ENCODE assay signal across 16 mouse cellular contexts in the genomic region with DNA sequence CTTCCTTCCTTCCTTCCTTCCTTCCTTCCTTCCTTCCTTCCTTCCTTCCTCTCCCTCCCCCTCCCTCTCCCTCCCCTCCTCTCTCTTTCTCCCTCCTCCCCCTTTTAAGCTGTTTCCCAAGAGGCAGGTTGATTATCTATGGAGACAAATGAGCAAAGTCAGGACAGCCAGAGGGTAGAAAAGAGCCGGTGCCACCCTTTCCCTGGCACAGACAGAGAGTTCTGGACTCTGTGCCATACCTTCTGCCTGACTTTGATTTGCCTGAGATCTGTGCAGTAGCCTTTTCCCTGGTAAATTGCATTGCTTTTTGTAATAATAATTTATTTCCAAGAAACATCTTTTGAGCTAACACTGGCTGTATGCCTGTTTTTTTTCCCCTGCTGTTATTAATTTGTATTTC. TPM values are rescaled to one million over a fixed set of nuclear protein-coding genes. Genes with fewer than 3 reads are reported as not detected.
DNase-seq lines count a peak whose midpoint lies in the region; ATAC-seq lines count a peak whose summit lies in the region.
"Had no signal": no experiment of that assay in that cellular context is flagged by ENCODE, and none has a peak within 500 bp of the region (broad histone marks: within the 10 kb centered on the region; RNA-seq: fewer than 3 reads in every experiment).

No protein-coding gene starts in this region.

- ATAC-seq in heart, embryonic 11.5 days (replicated peaks; ENCODE audit: insufficient number of reproducible peaks, low FRiP score, low TSS enrichment) = no peak
- 0 out of 2 replicates have a peak, but pooled peaks have one; percentile 71 for ATAC-seq in neural tube, embryonic 12.5 days (ENCODE audit: low FRiP score, low read depth)
- peak; percentile 72; the same call in 1 of the 2 replicates for ATAC-seq in hindbrain, embryonic 16.5 days
- ATAC-seq: CD4-positive, CD25-positive, alpha-beta regulatory T cell, adult 4 months; intestine, postnatal 0 days; liver, embryonic 12.5 days; lung, postnatal 0 days had no signal

- 9% methylated on average over 1 of the region's 1 CpGs for WGBS in heart, embryonic 11.5 days (ENCODE audit: insufficient replicate concordance)
- 4% methylated on average over 1 of the region's 1 CpGs for WGBS in neural tube, embryonic 12.5 days
- WGBS in hindbrain, embryonic 16.5 days = 3% methylated on average over 1 of the region's 1 CpGs

- no peaks in the 10 kb centered on the region for H3K27me3 ChIP-seq in heart, embryonic 11.5 days (ENCODE audit: control insufficient read depth, insufficient read depth, low read length)
- no peaks in the 10 kb centered on the region for H3K27me3 ChIP-seq in neural tube, embryonic 12.5 days (replicated peaks)
- no peaks in the 10 kb centered on the region for H3K27me3 ChIP-seq in hindbrain, embryonic 16.5 days (replicated peaks; ENCODE audit: control insufficient read depth, insufficient read depth, low read length)
- H3K27me3 ChIP-seq: liver, embryonic 12.5 days; stomach, embryonic 15.5 days had no signal

- H3K9ac ChIP-seq in heart, embryonic 11.5 days (ENCODE audit: low read depth, low read length) = no peak overlapping the region
- no peak overlapping the region for H3K9ac ChIP-seq in neural tube, embryonic 12.5 days
- H3K9ac ChIP-seq in hindbrain, embryonic 16.5 days (ENCODE audit: low read depth, low read length) = no peak overlapping the region
- H3K9ac ChIP-seq: stomach, embryonic 15.5 days had no signal

- H3K27ac ChIP-seq in heart, embryonic 11.5 days (ENCODE audit: low read depth, low read length) = no peak overlapping the region
- H3K27ac ChIP-seq in neural tube, embryonic 12.5 days = no peak overlapping the region
- H3K27ac ChIP-seq in hindbrain, embryonic 16.5 days (ENCODE audit: low read depth, low read length) = no peak overlapping the region
- H3K27ac ChIP-seq: liver, embryonic 12.5 days; stomach, embryonic 15.5 days had no signal

- H3K36me3 ChIP-seq in heart, embryonic 11.5 days (ENCODE audit: control insufficient read depth, insufficient read depth, low read length) = no peaks in the 10 kb centered on the region
- H3K36me3 ChIP-seq in neural tube, embryonic 12.5 days = no peaks in the 10 kb centered on the region
- no peaks in the 10 kb centered on the region for H3K36me3 ChIP-seq in hindbrain, embryonic 16.5 days (ENCODE audit: control insufficient read depth, insufficient read depth, low read length)
- H3K36me3 ChIP-seq: stomach, embryonic 15.5 days had no signal

- H3K4me2 ChIP-seq in heart, embryonic 11.5 days = peak overlapping the region; percentile 21; the same call in 1 of the 2 replicates
- no peak overlapping the region for H3K4me2 ChIP-seq in neural tube, embryonic 12.5 days (replicated peaks)
- no peak overlapping the region for H3K4me2 ChIP-seq in hindbrain, embryonic 16.5 days (ENCODE audit: low read length)
- H3K4me2 ChIP-seq: liver, embryonic 12.5 days; stomach, embryonic 15.5 days had no signal

- no peaks in the 10 kb centered on the region for H3K9me3 ChIP-seq in heart, embryonic 11.5 days (replicated peaks; ENCODE audit: control insufficient read depth, low read length)
- no peaks in the 10 kb centered on the region for H3K9me3 ChIP-seq in neural tube, embryonic 12.5 days
- H3K9me3 ChIP-seq in hindbrain, embryonic 16.5 days (ENCODE audit: control insufficient read depth, low read length) = no peaks in the 10 kb centered on the region
- H3K9me3 ChIP-seq: liver, embryonic 12.5 days; stomach, embryonic 15.5 days had no signal

- no peak for DNase-seq in heart, adult 18-20 months
- DNase-seq in neural tube, embryonic 10.5 days (ENCODE audit: extremely low spot score, low spot score) = no peak
- DNase-seq in urinary bladder, postnatal 25 days (ENCODE audit: low spot score) = no peak
- no peak for DNase-seq in adrenal gland, postnatal 25 days
- DNase-seq: adrenal gland, postnatal 10 days; kidney, postnatal 4 days had no signal

- H3K4me3 ChIP-seq in heart, embryonic 11.5 days (ENCODE audit: low read depth, low read length) = no peak overlapping the region
- H3K4me3 ChIP-seq in neural tube, embryonic 12.5 days = no peak overlapping the region
- no peak overlapping the region for H3K4me3 ChIP-seq in hindbrain, embryonic 16.5 days (ENCODE audit: low read length)
- H3K4me3 ChIP-seq: liver, embryonic 12.5 days; stomach, embryonic 15.5 days had no signal

- H3K4me1 ChIP-seq in heart, embryonic 11.5 days (ENCODE audit: control insufficient read depth, insufficient read depth, low read length) = no peaks in the 10 kb centered on the region
- H3K4me1 ChIP-seq in neural tube, embryonic 12.5 days = peaks cover 6% of the 10 kb centered on the region; the same call in 1 of the 2 replicates
- no peaks in the 10 kb centered on the region for H3K4me1 ChIP-seq in hindbrain, embryonic 16.5 days (ENCODE audit: control insufficient read depth, insufficient read depth, low read depth, low read length)
- H3K4me1 ChIP-seq: stomach, embryonic 15.5 days had no signal

RNA-seq across cellular contexts. Expression of a gene that starts 13.2 kb away (rescaled TPM):
- 0.47 and 0.61 TPM in 2 replicates for polyA plus RNA-seq in heart, embryonic 11.5 days (2014; fragmentation: Nextera tagmentation; extraction: Ambion mirVana)
- 1 to 10 TPM in 1 of 2 experiments, under 1 TPM in 1; 0.89 to 1.0 TPM for total RNA-seq in heart, adult 18-20 months (2021)
- 0.28 and 0.29 TPM in 2 replicates for polyA plus RNA-seq in neural tube, embryonic 12.5 days (2016; fragmentation: Nextera tagmentation; extraction: Ambion mirVana)
- polyA plus RNA-seq in hindbrain, embryonic 16.5 days (2015; fragmentation: Nextera tagmentation; extraction: Ambion mirVana) = 0.56 and 0.98 TPM in 2 replicates
- total RNA-seq in adrenal gland, postnatal 25 days (2021) = 3.6 and 4.1 TPM in 2 replicates

RNA-seq across cellular contexts. Expression of a gene that starts 24.7 kb away (rescaled TPM):
- polyA plus RNA-seq in heart, embryonic 11.5 days (2014; fragmentation: Nextera tagmentation; extraction: Ambion mirVana) = not detected in 2 replicates
- 10 to 100 TPM; 15.7 to 16.5 TPM for total RNA-seq in heart, adult 18-20 months (2021)
- not detected in 2 replicates for polyA plus RNA-seq in neural tube, embryonic 12.5 days (2016; fragmentation: Nextera tagmentation; extraction: Ambion mirVana)
- polyA plus RNA-seq in hindbrain, embryonic 16.5 days (2015; fragmentation: Nextera tagmentation; extraction: Ambion mirVana) = not detected in 2 replicates
- total RNA-seq in adrenal gland, postnatal 25 days (2021) = 23.0 and 43.4 TPM in 2 replicates
- polyA plus RNA-seq: heart, embryonic 16.5 days; intestine, postnatal 0 days; liver, embryonic 12.5 days; lung, postnatal 0 days; stomach, embryonic 15.5 days had no signal

RNA-seq across cellular contexts. Expression of a gene that starts 38.2 kb away (rescaled TPM):
- 46.6 and 49.6 TPM in 2 replicates for polyA plus RNA-seq in heart, embryonic 11.5 days (2014; fragmentation: Nextera tagmentation; extraction: Ambion mirVana)
- total RNA-seq in heart, adult 18-20 months (2021) = 10 to 100 TPM; 11.4 to 14.8 TPM
- 38.6 and 39.9 TPM in 2 replicates for polyA plus RNA-seq in neural tube, embryonic 12.5 days (2016; fragmentation: Nextera tagmentation; extraction: Ambion mirVana)
- 23.4 and 24.0 TPM in 2 replicates for polyA plus RNA-seq in hindbrain, embryonic 16.5 days (2015; fragmentation: Nextera tagmentation; extraction: Ambion mirVana)
- 47.6 and 55.1 TPM in 2 replicates for total RNA-seq in adrenal gland, postnatal 25 days (2021)

RNA-seq across cellular contexts. Expression of a gene that starts 38.4 kb away (rescaled TPM):
- 30.3 and 33.6 TPM in 2 replicates for polyA plus RNA-seq in heart, embryonic 11.5 days (2014; fragmentation: Nextera tagmentation; extraction: Ambion mirVana)
- 10 to 100 TPM; 20.5 to 25.8 TPM for total RNA-seq in heart, adult 18-20 months (2021)
- 80.0 and 87.1 TPM in 2 replicates for polyA plus RNA-seq in neural tube, embryonic 12.5 days (2016; fragmentation: Nextera tagmentation; extraction: Ambion mirVana)
- 104 and 113 TPM in 2 replicates for polyA plus RNA-seq in hindbrain, embryonic 16.5 days (2015; fragmentation: Nextera tagmentation; extraction: Ambion mirVana)
- total RNA-seq in adrenal gland, postnatal 25 days (2021) = 75.5 and 78.7 TPM in 2 replicates

RNA-seq across cellular contexts. Expression of a gene that starts 38.5 kb away (rescaled TPM):
- 0.23 and 0.24 TPM in 2 replicates for polyA plus RNA-seq in heart, embryonic 11.5 days (2014; fragmentation: Nextera tagmentation; extraction: Ambion mirVana)
- under 1 TPM; 0.20 to 0.41 TPM for total RNA-seq in heart, adult 18-20 months (2021)
- polyA plus RNA-seq in neural tube, embryonic 12.5 days (2016; fragmentation: Nextera tagmentation; extraction: Ambion mirVana) = not detected in 2 replicates
- polyA plus RNA-seq in hindbrain, embryonic 16.5 days (2015; fragmentation: Nextera tagmentation; extraction: Ambion mirVana) = 0.10 TPM in 2 replicates
- total RNA-seq in adrenal gland, postnatal 25 days (2021) = 0.55 TPM in 1 of 2 replicates, not detected in the other
- total RNA-seq: gastrocnemius, adult 18-20 months had no signal
- polyA plus RNA-seq: CD4-positive, CD25-positive, alpha-beta regulatory T cell, adult 4 months had no signal
